Mouse (Mus musculus) cortical plate, adult 2 months (tissue): ENCODE data around the gene Uba3.
A peak's percentile ranks its signal among the peaks of the same experiment; 100 is the strongest.

Experiments
- CTCF ChIP-seq: fragments of 200-500 bp; IDR thresholded peaks from 2 replicates; pipeline ENCODE4 v1.5.1; 2011; ENCODE audit warnings: mild to moderate bottlenecking, control low read depth, low read length; ENCODE audit not compliant: insufficient read depth; ENCODE audit errors: extremely low read depth
- POLR2A ChIP-seq: fragments of 200-500 bp; IDR thresholded peaks from 2 replicates; pipeline ENCODE4 v1.6.1; 2011; ENCODE audit warnings: mild to moderate bottlenecking, low read length, control low read depth; ENCODE audit not compliant: insufficient read depth; ENCODE audit errors: extremely low read depth

DNA sequence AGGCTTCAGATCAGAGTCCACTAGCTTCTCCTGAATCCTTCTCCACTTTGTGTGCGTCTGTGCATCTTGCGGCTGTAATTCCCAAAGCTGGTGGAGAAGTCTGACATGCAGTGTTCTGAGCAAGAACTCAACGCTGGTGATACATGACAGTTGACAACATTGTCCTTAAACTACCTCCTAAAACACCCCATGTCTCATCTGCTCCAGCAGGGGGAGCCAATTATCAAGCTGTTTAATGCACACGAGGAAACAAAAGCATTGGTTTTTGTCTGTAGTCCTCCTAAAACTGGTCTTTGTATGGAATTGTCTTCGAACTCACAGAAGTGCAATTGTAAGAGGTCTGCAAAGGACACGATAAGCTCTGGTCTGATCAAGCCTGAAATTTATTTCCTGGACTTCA is 45.5 kb upstream of the Uba3 start:
- TF ChIP-seq CTCF (peak; percentile 61; the same call in 1 of the 2 replicates), POLR2A (no peak)
